Mouse (Mus musculus) frontal cortex, postnatal 36 days (tissue): ENCODE measurements around the gene Tlr3.

ENCODE experiments used
- DNase-seq, 2 experiments: peaks; one replicate each; pipeline ENCODE4 v3.0.0; 2022; ENCODE audit warnings: low spot score in 2 of 2

The Tlr3 gene

DNA sequence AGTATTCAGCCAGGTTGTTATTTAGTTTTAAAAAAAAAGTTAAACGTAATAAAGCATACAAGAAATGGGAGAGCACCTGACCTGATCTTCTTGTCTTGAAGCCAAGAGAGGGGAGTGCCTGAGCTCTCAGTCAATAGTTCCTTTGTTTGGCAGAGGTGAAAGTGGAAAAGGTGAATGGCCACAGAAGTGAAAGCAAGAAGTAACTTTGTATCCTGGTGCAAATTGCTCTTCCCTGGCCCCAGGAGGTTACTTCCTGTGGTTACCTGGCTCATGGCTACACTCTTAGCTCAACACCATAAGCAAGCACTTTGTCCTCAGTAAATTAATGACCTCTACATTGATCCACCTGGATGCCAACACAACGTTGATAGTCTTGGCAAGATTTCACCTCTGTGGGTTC is at the start of gene Tlr3:
Tlr3 (minus strand) TSS at position 199 of the 400 bp plus-strand sequence.
- DNase-seq: no peak

DNA sequence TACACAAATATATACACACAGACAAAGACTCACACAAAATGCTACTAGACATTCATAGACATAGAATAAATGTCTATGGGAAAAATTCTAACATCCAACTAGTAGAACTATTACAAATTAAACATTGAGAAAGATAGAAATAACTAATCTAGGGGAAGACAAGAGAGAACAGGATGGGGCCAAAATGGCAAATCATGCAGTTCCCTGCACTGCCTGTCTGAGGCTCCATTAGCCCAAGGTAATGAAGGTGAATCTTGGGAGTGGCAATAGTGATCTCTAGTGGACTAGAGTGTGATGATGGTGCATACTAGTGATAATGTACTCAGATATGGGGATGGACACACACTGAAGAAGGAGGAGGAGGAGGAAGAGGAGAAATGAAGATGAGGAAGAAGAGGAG is 47.0 kb upstream of the Tlr3 start:
- DNase-seq: no peak

GRCm38 (mm10) chr8:45454426-45454825 is 43.5 kb upstream of the Tlr3 start:
- DNase-seq: peak; percentile 62 to 81

- peak; percentile 21 to 23 for DNase-seq
These were observed 41.2 kb upstream of the Tlr3 start for GRCm38 (mm10) chr8:45452115-45452514.

- no peak for DNase-seq
These were observed 38.0 kb upstream of the Tlr3 start for GRCm38 (mm10) chr8:45448842-45449241.

- DNase-seq: no peak
These were observed 37.4 kb upstream of the Tlr3 start for GRCm38 (mm10) chr8:45448257-45448656.

GRCm38 (mm10) chr8:45438899-45439535 is 28.1 kb upstream of the Tlr3 start:
- peak in 1 of 2 experiments; percentile 45 for DNase-seq

DNA sequence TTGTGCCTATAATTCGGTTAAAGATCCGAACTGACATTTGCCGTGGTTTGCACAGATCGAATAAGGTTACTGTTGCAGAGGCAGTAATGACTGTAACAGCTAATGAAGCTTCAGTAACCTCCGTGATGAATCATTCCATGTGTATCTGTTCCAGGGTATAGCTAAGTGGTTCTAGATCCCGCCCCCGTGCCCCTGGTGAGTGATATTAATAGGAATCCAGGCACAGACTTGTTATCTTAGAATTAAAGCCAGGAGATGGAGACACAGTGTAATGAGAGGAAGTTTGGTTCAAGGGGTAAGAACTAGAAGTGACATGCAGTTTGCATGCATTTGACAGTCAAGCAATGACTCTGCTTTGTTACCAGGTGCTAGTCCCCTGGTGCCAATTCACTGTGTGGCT is 9.3 kb upstream of the Tlr3 start:
- no peak for DNase-seq

GRCm38 (mm10) chr8:45414965-45415364 is 4.1 kb upstream of the Tlr3 start:
- DNase-seq: no peak

GRCm38 (mm10) chr8:45410146-45410880 is 567 bp downstream of the Tlr3 start:
- DNase-seq: peak; percentile 24 to 25

DNA sequence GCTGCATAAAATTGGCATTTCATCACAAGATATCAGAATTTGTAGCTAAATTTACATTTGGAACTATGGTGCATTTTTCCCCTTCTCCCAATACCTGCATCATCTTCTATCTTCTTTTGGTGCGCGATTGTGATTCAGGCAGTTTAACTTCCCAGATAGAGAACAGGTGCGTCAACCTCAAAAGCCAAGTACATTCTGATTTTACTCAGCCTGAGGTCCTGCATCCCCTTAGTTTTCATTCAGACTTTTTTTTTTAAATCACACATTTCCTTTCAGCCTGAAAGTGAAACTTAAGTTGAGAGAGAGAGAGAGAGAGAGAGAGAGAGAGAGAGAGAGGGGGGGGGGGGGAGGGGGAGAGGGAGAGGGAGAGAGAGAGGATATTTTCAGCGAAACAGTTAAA is 1.2 kb downstream of the Tlr3 start:
- DNase-seq: no peak

GRCm38 (mm10) chr8:45383250-45383649 is 27.6 kb downstream of the Tlr3 start:
- no peak for DNase-seq

GRCm38 (mm10) chr8:45381963-45382347 is 28.9 kb downstream of the Tlr3 start, which contains the start of gene Fam149a:
Gene Fam149a (minus strand): TSS chr8:45382291.
- DNase-seq: no peak

- DNase-seq: no peak
These were observed 29.6 kb downstream of the Tlr3 start for GRCm38 (mm10) chr8:45381075-45381962.

GRCm38 (mm10) chr8:45380598-45380997 is 30.3 kb downstream of the Tlr3 start:
- DNase-seq: no peak

- DNase-seq: no peak
These were observed 36.8 kb downstream of the Tlr3 start for GRCm38 (mm10) chr8:45374071-45374470.

GRCm38 (mm10) chr8:45367154-45367553 is 43.7 kb downstream of the Tlr3 start:
- DNase-seq: no peak

DNA sequence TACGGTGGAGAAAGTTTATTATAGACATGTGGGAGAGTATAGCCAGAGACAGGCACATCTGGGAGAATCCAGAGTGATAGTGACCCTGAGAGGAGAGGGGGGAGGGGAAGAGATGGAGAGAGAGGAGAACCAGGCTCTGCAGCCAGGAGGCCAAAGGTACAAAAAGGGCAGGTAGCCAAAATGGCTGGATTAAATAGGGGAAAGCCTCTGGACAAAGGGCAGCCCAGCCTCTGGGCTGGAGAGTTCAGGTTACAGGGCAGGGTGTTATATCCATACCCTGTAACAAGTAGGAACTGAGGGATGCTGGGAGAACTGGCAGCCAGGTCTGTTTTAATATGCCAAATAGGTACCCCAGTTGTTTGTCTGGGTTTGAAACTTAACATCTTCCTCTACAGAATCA is 47.7 kb downstream of the Tlr3 start:
- no peak for DNase-seq

- DNase-seq: peak in 1 of 2 experiments; percentile 51
These were observed 48.6 kb downstream of the Tlr3 start for GRCm38 (mm10) chr8:45362323-45362722.

- no peak for DNase-seq
These were observed 51.7 kb downstream of the Tlr3 start for GRCm38 (mm10) chr8:45359091-45359605.

GRCm38 (mm10) chr8:45358132-45358918 is 52.6 kb downstream of the Tlr3 start:
- DNase-seq: peak; percentile 49 to 64
